Mouse (Mus musculus) heart, adult 2 months (tissue): ENCODE measurements at regions not wholly inside any gene's neighbourhood (a gene's known extent, or its start where the extent isn't known, plus 50 kb on each side); places are given as distances from the start of the nearest gene placed in this dataset.

Source experiments
- CTCF ChIP-seq: fragments of 200-600 bp; IDR thresholded peaks from 2 replicates; pipeline ENCODE4 v1.8.1; 2022; ENCODE audit warnings: antibody characterized with exemption, mild to moderate bottlenecking, moderate library complexity
- EP300 ChIP-seq: fragments of 200-500 bp; IDR thresholded peaks from 2 replicates; pipeline ENCODE4 v1.6.1; 2011; ENCODE audit warnings: low read depth, low read length, control low read depth; ENCODE audit not compliant: insufficient read depth
- POLR2A ChIP-seq: fragments of 200-500 bp; IDR thresholded peaks from 2 replicates; pipeline ENCODE4 v1.6.1; 2011; ENCODE audit warnings: mild to moderate bottlenecking, low read depth, low read length, control low read depth; ENCODE audit not compliant: insufficient read depth

DNA sequence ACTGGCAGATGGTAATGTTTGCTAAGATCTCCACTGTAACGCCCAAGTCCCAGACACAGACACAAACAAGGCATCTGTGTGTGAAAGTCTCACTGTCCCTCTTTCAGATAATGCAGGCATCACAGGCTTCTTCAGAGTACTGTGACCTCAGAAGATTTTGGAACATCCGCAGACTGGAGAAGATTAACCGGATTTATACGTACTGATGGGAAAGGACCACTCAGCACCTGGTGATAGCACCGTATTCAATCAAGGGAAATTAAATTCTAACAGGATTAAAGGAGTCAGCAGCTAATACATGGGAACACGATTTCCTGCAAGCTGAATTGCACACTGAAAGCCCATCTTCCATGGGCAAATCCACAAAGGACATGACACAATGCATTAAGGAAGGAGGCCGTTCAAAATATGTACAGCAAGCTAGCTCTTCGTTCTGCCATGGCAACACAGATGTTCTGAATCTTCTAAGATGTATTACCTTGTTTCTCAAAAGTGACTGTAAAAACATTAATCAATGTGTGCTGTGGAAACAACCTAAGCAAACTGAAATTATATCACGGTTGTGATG, 510.0 kb downstream of the Btbd3 start:
- TF ChIP-seq CTCF (no peak), POLR2A (no peak), EP300 (no peak)
